In genomic region chr15:86167787-86168504, GRCm38 (mm10) we compare ENCODE assay signal across 10 mouse cellular contexts. TPM values are rescaled to one million over a fixed set of nuclear protein-coding genes. Genes with fewer than 3 reads are reported as not detected.
DNase-seq lines count a peak whose midpoint lies in the region; ATAC-seq and TF ChIP-seq lines count a peak whose summit lies in the region.
"Had no signal": no experiment of that assay in that cellular context is flagged by ENCODE, and none has a peak within 500 bp of the region (broad histone marks: within the 10 kb centered on the region; RNA-seq: fewer than 3 reads in every experiment).

No protein-coding gene starts in this region.

- ATAC-seq in kidney, postnatal 0 days (replicated peaks; ENCODE audit: low FRiP score, low read depth) = no peak
- no peak for ATAC-seq in intestine, postnatal 0 days
- ATAC-seq: intestine, embryonic 15.5 days had no signal

- TF ChIP-seq CTCF in cerebellum, adult 2 months (IDR thresholded peaks at IDR 0.05; ENCODE audit: borderline replicate concordance, insufficient read depth, low read depth, low read length) = no peak
- no peak for TF ChIP-seq CTCF in kidney, postnatal 0 days (IDR thresholded peaks at IDR 0.05; ENCODE audit: low read depth)
- no peak for TF ChIP-seq CTCF in cortical plate, adult 2 months (IDR thresholded peaks at IDR 0.05; ENCODE audit: extremely low read depth, insufficient read depth, low read length)
- TF ChIP-seq CTCF in olfactory bulb, adult 2 months (IDR thresholded peaks at IDR 0.05; ENCODE audit: insufficient read depth, low read depth, low read length) = no peak
- no peak for TF ChIP-seq CTCF in intestine, postnatal 0 days (IDR thresholded peaks at IDR 0.05; ENCODE audit: low read depth)

- H3K27ac ChIP-seq in cerebellum, adult 2 months (ENCODE audit: insufficient read depth, low read length) = peak overlapping the region; percentile 45; the same call in 1 of the 2 replicates
- peak overlapping the region; percentile 76 for H3K27ac ChIP-seq in kidney, postnatal 0 days
- peak overlapping the region; percentile 60 for H3K27ac ChIP-seq in cortical plate, adult 2 months (ENCODE audit: insufficient read depth, low read length)
- H3K27ac ChIP-seq in olfactory bulb, adult 2 months (ENCODE audit: insufficient read depth, low read depth, low read length) = peak overlapping the region; percentile 17; the same call in 1 of the 2 replicates
- H3K27ac ChIP-seq in intestine, postnatal 0 days (ENCODE audit: low read depth, low read length) = no peak overlapping the region
- H3K27ac ChIP-seq: forebrain, embryonic 15.5 days; intestine, embryonic 15.5 days had no signal

- no peaks in the 10 kb centered on the region for H3K27me3 ChIP-seq in cerebellum, adult 2 months (ENCODE audit: control insufficient read depth, insufficient read depth, low read length)
- H3K27me3 ChIP-seq in kidney, postnatal 0 days (ENCODE audit: insufficient read depth, low read length) = no peaks in the 10 kb centered on the region
- no peaks in the 10 kb centered on the region for H3K27me3 ChIP-seq in intestine, postnatal 0 days (replicated peaks; ENCODE audit: control insufficient read depth, insufficient read depth, low read length)
- H3K27me3 ChIP-seq: forebrain, embryonic 15.5 days; intestine, embryonic 15.5 days had no signal

- H3K4me3 ChIP-seq in cerebellum, adult 2 months (replicated peaks; ENCODE audit: insufficient read depth, low read depth, low read length) = no peak overlapping the region
- no peak overlapping the region for H3K4me3 ChIP-seq in kidney, postnatal 0 days (replicated peaks; ENCODE audit: low read depth, low read length)
- H3K4me3 ChIP-seq in cortical plate, adult 2 months (ENCODE audit: insufficient read depth, low read length) = no peak overlapping the region
- H3K4me3 ChIP-seq in olfactory bulb, adult 2 months (ENCODE audit: insufficient read depth, low read depth, low read length) = no peak overlapping the region
- H3K4me3 ChIP-seq in intestine, postnatal 0 days (ENCODE audit: low read depth, low read length) = no peak overlapping the region
- H3K4me3 ChIP-seq: forebrain, embryonic 15.5 days; intestine, embryonic 15.5 days had no signal

- DNase-seq in cerebellum, adult 2 months = no peak
- no peak for DNase-seq in cerebellum, postnatal 4 days (ENCODE audit: low spot score in 2 of 2)
- DNase-seq in kidney, postnatal 0 days (ENCODE audit: low spot score) = no peak
- no peak for DNase-seq in kidney, postnatal 14 days
- DNase-seq in spleen, postnatal 36 days (ENCODE audit: low spot score in 2 of 2) = no peak

- no peak overlapping the region for H3K4me2 ChIP-seq in kidney, postnatal 0 days (ENCODE audit: low read length)
- no peak overlapping the region for H3K4me2 ChIP-seq in intestine, postnatal 0 days (replicated peaks; ENCODE audit: low read depth)
- H3K4me2 ChIP-seq: forebrain, embryonic 15.5 days; intestine, embryonic 15.5 days had no signal

- peak overlapping the region; percentile 23; the same call in 1 of the 2 replicates for H3K9ac ChIP-seq in kidney, postnatal 0 days (ENCODE audit: low read depth, low read length)
- H3K9ac ChIP-seq in intestine, postnatal 0 days (ENCODE audit: low read depth, low read length) = no peak overlapping the region
- H3K9ac ChIP-seq: forebrain, embryonic 15.5 days; intestine, embryonic 15.5 days had no signal

- H3K4me1 ChIP-seq in cerebellum, adult 2 months (ENCODE audit: control insufficient read depth, insufficient read depth, low read length) = peaks cover 64% of the 10 kb centered on the region
- H3K4me1 ChIP-seq in kidney, postnatal 0 days (replicated peaks; ENCODE audit: insufficient read depth, low read length) = peaks cover 24% of the 10 kb centered on the region
- H3K4me1 ChIP-seq in cortical plate, adult 2 months (ENCODE audit: control insufficient read depth, insufficient read depth, low read length) = peaks cover 15% of the 10 kb centered on the region
- H3K4me1 ChIP-seq in olfactory bulb, adult 2 months (ENCODE audit: control insufficient read depth, insufficient read depth, low read length) = peaks cover 44% of the 10 kb centered on the region
- H3K4me1 ChIP-seq in intestine, postnatal 0 days (replicated peaks; ENCODE audit: control insufficient read depth, insufficient read depth, low read length) = peaks cover 6% of the 10 kb centered on the region

- 49% methylated on average over 10 of the region's 10 CpGs for WGBS in cerebellum, adult 2 months
- WGBS in kidney, postnatal 0 days = 60% methylated on average over 10 of the region's 10 CpGs
- WGBS in olfactory bulb, adult 2 months = 72% methylated on average over 10 of the region's 10 CpGs
- WGBS in intestine, postnatal 0 days = 77% methylated on average over 10 of the region's 10 CpGs

- no peaks in the 10 kb centered on the region for H3K36me3 ChIP-seq in kidney, postnatal 0 days (ENCODE audit: insufficient read depth, low read length)
- H3K36me3 ChIP-seq in intestine, postnatal 0 days (ENCODE audit: control insufficient read depth, insufficient read depth) = peaks cover 7% of the 10 kb centered on the region; the same call in 1 of the 2 replicates
- H3K36me3 ChIP-seq: forebrain, embryonic 15.5 days; intestine, embryonic 15.5 days had no signal

- H3K9me3 ChIP-seq in kidney, postnatal 0 days (replicated peaks; ENCODE audit: low read length) = no peaks in the 10 kb centered on the region
- H3K9me3 ChIP-seq in intestine, postnatal 0 days (ENCODE audit: control insufficient read depth) = no peaks in the 10 kb centered on the region
- H3K9me3 ChIP-seq: forebrain, embryonic 15.5 days; intestine, embryonic 15.5 days had no signal

- TF ChIP-seq POLR2A in cerebellum, adult 2 months (IDR thresholded peaks at IDR 0.05; ENCODE audit: borderline replicate concordance, insufficient read depth, low read length) = no peak
- no peak for TF ChIP-seq POLR2A in cortical plate, adult 2 months (IDR thresholded peaks at IDR 0.05; ENCODE audit: extremely low read depth, insufficient read depth, low read length)
- no peak for TF ChIP-seq POLR2A in olfactory bulb, adult 2 months (IDR thresholded peaks at IDR 0.05; ENCODE audit: insufficient read depth, low read depth, low read length)

RNA-seq across cellular contexts. Expression of gene Cerk, which starts 18.0 kb away (rescaled TPM):
- 152 and 159 TPM in 2 replicates for polyA plus RNA-seq in cerebellum, adult 2 months (2012; rRNA removed)
- 9.4 and 10.6 TPM in 2 replicates for polyA plus RNA-seq in kidney, postnatal 0 days (2015; fragmentation: Nextera tagmentation; extraction: Ambion mirVana)
- 42.8 and 44.7 TPM in 2 replicates for polyA plus RNA-seq in cortical plate, adult 2 months (2012; rRNA removed)
- polyA plus RNA-seq in olfactory bulb, adult 2 months (2012; ENCODE audit: insufficient read depth, insufficient read length, low replicate concordance, missing spikeins) = 113 TPM in 1 of 2 replicates, not detected in the other
- polyA plus RNA-seq in intestine, postnatal 0 days (2015; fragmentation: Nextera tagmentation; extraction: Ambion mirVana) = 4.1 and 4.2 TPM in 2 replicates

RNA-seq across cellular contexts. Expression of gene Tbc1d22a, which starts 46.3 kb away (rescaled TPM):
- polyA plus RNA-seq in cerebellum, adult 2 months (2012; rRNA removed) = 23.0 and 23.3 TPM in 2 replicates
- 12.7 and 14.0 TPM in 2 replicates for polyA plus RNA-seq in kidney, postnatal 0 days (2015; fragmentation: Nextera tagmentation; extraction: Ambion mirVana)
- polyA plus RNA-seq in cortical plate, adult 2 months (2012; rRNA removed) = 33.5 and 33.9 TPM in 2 replicates
- not detected in 2 replicates for polyA plus RNA-seq in olfactory bulb, adult 2 months (2012; ENCODE audit: insufficient read depth, insufficient read length, low replicate concordance, missing spikeins)
- 15.3 and 16.7 TPM in 2 replicates for polyA plus RNA-seq in intestine, postnatal 0 days (2015; fragmentation: Nextera tagmentation; extraction: Ambion mirVana)
